Mouse (Mus musculus) spleen, adult 2 months (tissue): ENCODE data around the gene Atp8a1.

Experiments used
- CTCF ChIP-seq: fragments of 200-500 bp; IDR thresholded peaks from 2 replicates; pipeline ENCODE4 v1.5.1; 2011; ENCODE audit warnings: mild to moderate bottlenecking, inconsistent platforms; ENCODE audit not compliant: insufficient read depth, insufficient read length, insufficient replicate concordance; ENCODE audit errors: extremely low read depth
- POLR2A ChIP-seq: fragments of 200-500 bp; IDR thresholded peaks from 2 replicates; pipeline ENCODE4 v1.6.1; 2011; ENCODE audit warnings: low read depth, low read length, inconsistent platforms

DNA sequence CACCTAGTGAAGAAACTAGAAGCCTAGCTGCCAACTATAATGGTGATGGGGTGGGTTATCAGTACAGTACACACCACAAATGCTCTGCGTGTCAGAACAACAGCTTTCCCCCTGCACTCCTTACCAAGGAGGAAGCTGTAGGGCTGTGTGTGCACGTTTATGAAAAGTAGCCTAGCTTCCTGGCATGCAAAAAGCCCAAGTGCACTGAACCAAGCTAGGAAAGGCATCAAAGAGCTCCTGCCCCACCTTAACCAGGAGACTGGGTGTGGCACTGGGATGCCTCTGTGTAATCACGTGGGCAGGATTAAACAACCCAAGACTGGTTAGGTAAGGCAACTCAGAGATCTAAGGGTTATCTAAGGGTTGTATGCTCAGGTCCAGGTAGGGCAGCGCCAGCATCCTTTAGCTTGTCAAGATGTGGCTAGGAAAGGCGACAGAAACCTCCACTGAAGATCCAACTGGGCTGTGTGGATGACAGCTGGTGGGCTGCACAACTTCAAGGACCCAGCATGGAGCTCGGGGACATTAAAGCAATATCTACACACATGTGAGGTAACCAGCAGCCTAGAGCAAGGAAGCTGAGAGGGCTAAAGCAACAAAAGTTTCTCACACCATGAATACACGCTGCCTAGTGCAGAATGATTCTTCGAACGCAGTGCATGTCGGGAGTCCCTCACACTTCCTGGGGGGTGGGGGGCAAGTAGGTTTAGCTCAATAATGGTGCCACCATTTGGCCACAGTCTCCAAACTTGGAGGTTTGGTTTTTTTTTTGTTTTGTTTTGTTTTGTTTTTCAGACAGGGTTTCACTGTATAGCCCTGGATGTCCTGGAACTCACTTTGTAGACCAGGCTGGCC is 15.7 kb downstream of the Atp8a1 start:
- TF ChIP-seq CTCF (no peak), POLR2A (no peak)
